Mouse (Mus musculus) lung, embryonic 14.5 days (tissue): ENCODE data around the gene Dock9. TPM values are rescaled to one million over a fixed set of nuclear protein-coding genes. Genes with fewer than 3 reads are reported as not detected.

Source experiments
- ATAC-seq: fragments of 200-750 bp; cut with Nextera tagmentation; 2 replicates; pipeline ENCODE4 v1.8.0; 2017; ENCODE audit warnings: mild to moderate bottlenecking, moderate TSS enrichment, moderate library complexity; ENCODE audit not compliant: insufficient read depth
- DNase-seq: peaks from one replicate; pipeline ENCODE4 v3.0.0-alpha.2; 2015
- H3K27ac ChIP-seq: fragments of 300-500 bp; sonication (generic); 2 replicates; pipeline ENCODE4 v1.5.1; 2014; ENCODE audit warnings: low read depth, mild to moderate bottlenecking, moderate library complexity
- H3K27me3 ChIP-seq: fragments of 300-500 bp; sonication (generic); 2 replicates; pipeline ENCODE4 v1.6.1; 2014; ENCODE audit warnings: low read length, control low read depth; ENCODE audit not compliant: insufficient read depth
- H3K36me3 ChIP-seq: fragments of 300-500 bp; sonication (generic); 2 replicates; pipeline ENCODE4 v1.6.1; 2014; ENCODE audit warnings: control low read depth; ENCODE audit not compliant: insufficient read depth
- H3K4me1 ChIP-seq: fragments of 300-500 bp; sonication (generic); 2 replicates; pipeline ENCODE4 v1.6.1; 2014; ENCODE audit warnings: antibody characterized with exemption, control low read depth; ENCODE audit not compliant: insufficient read depth
- H3K4me2 ChIP-seq: fragments of 300-500 bp; sonication (generic); 2 replicates; pipeline ENCODE4 v1.6.1; 2014; ENCODE audit warnings: mild to moderate bottlenecking
- H3K4me3 ChIP-seq: fragments of 300-500 bp; sonication (generic); 2 replicates; pipeline ENCODE4 v1.5.1; 2014; ENCODE audit warnings: low read depth, low read length
- H3K9ac ChIP-seq: fragments of 300-500 bp; sonication (generic); 2 replicates; pipeline ENCODE4 v1.6.1; 2014
- H3K9me3 ChIP-seq: fragments of 300-500 bp; sonication (generic); 2 replicates; pipeline ENCODE4 v1.6.1; 2016; ENCODE audit warnings: low read depth, low read length, control low read depth
- CTCF ChIP-seq: IDR thresholded peaks from 2 replicates; pipeline ENCODE4 v1.5.1; 2016; ENCODE audit warnings: antibody characterized with exemption, low read depth
- WGBS: fragments of 180-500 bp; shearing (Covaris S2); extraction: QIAGEN DNeasy Blood & Tissue Kit; methylation state at CpG from one replicate; pipeline ENCODE4 v1.1.7; 2014; 5-methylcytosine and 5-hydroxymethylcytosine counted together
- polyA plus RNA-seq: library from polyadenylated mRNA; unstranded; fragments of >200 nt; fragmentation: Nextera tagmentation; extraction: Ambion mirVana; gene quantifications from 2 replicates; pipeline ENCODE4 v1.2.1, GENCODE M21; 2014

The Dock9 gene
- polyA plus RNA-seq, 1 experiment from 2014 or later, result 14.6 TPM

DNA sequence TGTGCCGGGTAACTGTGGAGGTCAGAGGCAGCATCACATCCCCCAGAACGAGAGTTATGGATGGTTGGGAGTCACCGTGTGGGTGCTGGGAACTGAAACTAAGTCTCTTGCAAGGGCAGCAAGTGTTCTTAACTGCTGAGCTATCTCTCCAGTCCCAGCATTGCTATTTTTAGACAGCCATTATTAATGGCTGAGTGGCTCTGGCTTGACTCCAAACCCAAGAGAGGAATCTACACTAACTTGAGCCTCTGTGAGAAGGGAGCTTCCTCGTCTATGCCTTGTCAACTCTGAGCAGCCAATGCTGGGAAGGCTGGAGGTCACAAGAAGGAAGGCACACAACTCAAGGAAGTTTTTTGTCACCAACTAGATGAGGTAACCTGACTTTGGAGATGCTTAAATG, 275.9 kb downstream of the Dock9 start:
- no peak for TF ChIP-seq CTCF
- no peaks in the 10 kb centered on the region for H3K36me3 ChIP-seq
- no peaks in the 10 kb centered on the region for H3K9me3 ChIP-seq
- H3K9ac ChIP-seq, result no peak overlapping the region
- no peak overlapping the region for H3K4me3 ChIP-seq
- H3K27me3 ChIP-seq, result no peaks in the 10 kb centered on the region
- peaks cover 4% of the 10 kb centered on the region; the same call in 1 of the 2 replicates for H3K4me1 ChIP-seq
- ATAC-seq (peak; percentile 65; the same call in 1 of the 2 replicates), DNase-seq (peak; percentile 84)
- H3K4me2 ChIP-seq, result no peak overlapping the region
- 38% methylated on average over 4 of the region's 4 CpGs for WGBS
- H3K27ac ChIP-seq, result no peak overlapping the region

DNA sequence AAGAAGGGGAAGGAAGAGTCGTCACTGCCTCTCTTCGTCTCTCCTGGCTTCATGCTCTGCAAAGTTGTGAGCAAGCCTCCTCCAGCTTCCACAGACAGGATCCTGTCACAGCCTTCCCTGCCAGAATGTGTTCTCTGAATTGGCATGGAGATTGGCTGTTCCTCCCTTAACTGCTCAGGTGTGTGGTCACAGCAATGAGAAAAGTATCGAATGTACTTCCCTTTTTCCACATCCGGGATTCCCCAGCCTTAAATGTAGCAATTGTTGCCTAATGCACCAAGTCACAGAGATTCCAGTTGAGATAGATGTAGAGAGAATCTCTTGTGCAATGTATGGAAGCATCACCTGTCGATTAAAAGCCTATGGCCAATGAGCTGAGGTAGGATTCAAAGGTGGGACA, 280.8 kb downstream of the Dock9 start:
- WGBS, result 77% methylated on average over 5 of the region's 5 CpGs
- no peak for ATAC-seq
- Histone ChIP-seq H3K9me3 (no peaks in the 10 kb centered on the region), H3K4me2 (no peak overlapping the region), H3K4me3 (no peak overlapping the region), H3K36me3 (no peaks in the 10 kb centered on the region), H3K27ac (no peak overlapping the region), H3K9ac (no peak overlapping the region), H3K27me3 (no peaks in the 10 kb centered on the region), H3K4me1 (peaks cover 1% of the 10 kb centered on the region; the same call in 1 of the 2 replicates)
- no peak for TF ChIP-seq CTCF
- DNase-seq, result no peak

DNA sequence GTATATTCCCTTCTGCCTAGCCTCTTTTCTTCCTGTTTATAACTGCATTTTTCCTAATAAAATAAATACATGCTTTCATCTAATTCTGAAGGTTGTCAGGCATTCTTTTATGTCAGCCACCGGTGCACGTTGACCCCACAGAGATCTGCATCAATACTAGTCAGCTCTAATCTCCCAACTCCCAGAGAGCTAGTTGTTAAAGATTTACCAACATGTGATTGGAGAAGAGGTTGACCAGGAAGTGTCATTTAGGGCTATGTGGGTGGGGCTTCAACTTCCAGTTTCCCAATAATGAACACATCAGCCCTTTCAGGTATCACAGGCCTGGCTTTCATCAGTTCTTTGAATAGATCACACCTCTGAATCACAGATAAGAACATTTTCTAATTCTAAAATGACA, 288.7 kb downstream of the Dock9 start:
- H3K27ac ChIP-seq, result no peak overlapping the region
- DNase-seq (no peak), ATAC-seq (no peak)
- no peaks in the 10 kb centered on the region for H3K36me3 ChIP-seq
- no peaks in the 10 kb centered on the region for H3K4me1 ChIP-seq
- no peak for TF ChIP-seq CTCF
- no peak overlapping the region for H3K4me2 ChIP-seq
- 50% methylated on average over 2 of the region's 2 CpGs for WGBS
- H3K27me3 ChIP-seq, result peaks cover 32% of the 10 kb centered on the region
- no peak overlapping the region for H3K9ac ChIP-seq
- H3K4me3 ChIP-seq, result no peak overlapping the region
- H3K9me3 ChIP-seq, result no peaks in the 10 kb centered on the region

DNA sequence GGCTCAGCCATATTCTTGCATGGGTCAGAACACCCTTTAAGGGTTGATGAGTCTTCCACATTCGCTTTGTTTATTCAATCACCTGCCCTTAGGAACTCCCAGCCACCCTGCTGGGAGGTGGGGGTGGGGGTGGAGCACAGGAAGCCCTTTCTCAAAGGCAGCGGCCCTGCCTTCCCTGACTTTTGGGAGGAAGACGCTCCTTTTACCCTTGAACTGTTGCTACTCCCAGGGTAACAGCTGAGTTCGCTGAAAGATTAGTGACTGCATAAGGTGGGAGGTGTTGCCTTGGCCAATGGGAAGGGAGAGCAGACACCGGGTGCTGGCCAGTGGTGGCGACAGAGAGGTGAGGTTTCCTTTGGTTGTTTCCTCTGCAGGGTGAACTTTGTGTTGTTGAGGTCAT, 291.3 kb downstream of the Dock9 start:
- no peaks in the 10 kb centered on the region for H3K9me3 ChIP-seq
- H3K4me3 ChIP-seq, result no peak overlapping the region
- no peaks in the 10 kb centered on the region for H3K36me3 ChIP-seq
- H3K4me1 ChIP-seq, result no peaks in the 10 kb centered on the region
- no peak overlapping the region for H3K27ac ChIP-seq
- 14% methylated on average over 6 of the region's 6 CpGs for whole genome bisulfite sequencing
- H3K4me2 ChIP-seq, result no peak overlapping the region
- ATAC-seq (no peak), DNase-seq (no peak)
- H3K27me3 ChIP-seq, result peaks cover 37% of the 10 kb centered on the region
- no peak for TF ChIP-seq CTCF
- no peak overlapping the region for H3K9ac ChIP-seq

DNA sequence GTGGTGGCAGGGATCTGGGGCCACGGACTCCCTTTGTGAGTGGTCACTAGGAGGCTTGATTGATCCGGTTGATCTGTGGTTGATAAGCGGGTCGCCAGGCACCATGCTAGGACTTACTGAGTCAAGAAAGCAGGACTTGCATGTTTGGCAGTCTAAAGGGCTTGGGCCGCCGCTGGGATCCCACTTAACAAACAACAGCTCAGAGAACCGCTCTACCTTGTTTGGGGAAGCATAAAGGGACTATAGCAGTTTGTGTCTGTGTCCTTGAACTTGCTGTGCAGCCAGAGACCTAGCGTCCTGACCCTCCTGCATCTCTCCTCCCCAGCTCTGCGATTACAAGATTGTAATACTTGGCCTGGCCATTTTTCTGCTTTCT, 292.2 kb downstream of the Dock9 start:
- no peak for DNase-seq
- Histone ChIP-seq H3K27ac (no peak overlapping the region), H3K4me3 (no peak overlapping the region), H3K4me1 (no peaks in the 10 kb centered on the region), H3K27me3 (peaks cover 40% of the 10 kb centered on the region), H3K9me3 (no peaks in the 10 kb centered on the region), H3K36me3 (no peaks in the 10 kb centered on the region), H3K9ac (no peak overlapping the region), H3K4me2 (peak overlapping the region; percentile 53; the same call in 1 of the 2 replicates)
- 26% methylated on average over 9 of the region's 9 CpGs for WGBS
- no peak for TF ChIP-seq CTCF
- no peak for ATAC-seq

DNA sequence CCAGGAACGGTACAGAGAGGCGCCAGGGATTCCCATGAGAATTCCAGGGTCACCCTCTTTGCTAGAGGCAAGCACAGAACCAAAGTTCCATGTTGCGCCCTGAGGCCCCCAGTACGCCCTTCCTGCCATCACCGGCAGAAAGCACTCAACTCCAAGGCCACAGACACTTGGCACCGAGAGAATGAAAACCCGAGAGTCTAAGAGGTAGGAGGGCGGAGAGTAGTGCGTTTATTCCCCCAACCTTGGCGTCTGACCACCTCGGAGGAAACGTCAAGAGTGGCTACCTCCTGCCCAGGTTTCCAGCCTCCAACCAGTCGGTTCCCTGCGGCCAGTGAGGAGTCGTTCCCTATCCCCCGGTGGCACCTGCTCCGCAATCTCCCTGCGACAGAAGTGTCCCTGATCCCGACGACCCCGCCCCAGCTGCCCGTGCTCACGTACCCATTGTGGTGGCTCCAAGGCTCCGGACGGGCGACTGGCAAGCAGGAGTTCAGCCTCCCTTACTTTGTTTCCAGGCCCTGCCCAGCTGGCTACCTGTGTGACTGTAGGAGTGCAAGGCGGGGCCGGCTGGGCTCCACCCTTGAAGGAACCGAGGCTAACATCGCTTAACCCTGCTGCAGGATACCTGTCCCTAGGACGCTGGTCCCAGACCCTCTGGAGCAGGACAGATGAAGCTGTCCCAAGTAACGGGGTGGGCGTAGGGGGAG, 292.7 kb downstream of the Dock9 start, which contains the start of gene Slc15a1:
Gene Slc15a1 (minus strand): TSS at position 472 of the 704 bp plus-strand sequence.
- H3K4me2 ChIP-seq, result peak within 1 kb of the TSS; percentile 53
- H3K9ac ChIP-seq, result peak within 1 kb of the TSS; percentile 9; the same call in 1 of the 2 replicates
- no peaks in the 10 kb centered on the region for H3K36me3 ChIP-seq
- peaks cover 41% of the 10 kb centered on the region for H3K27me3 ChIP-seq
- ATAC-seq (no peak), DNase-seq (no peak)
- no peaks in the 10 kb centered on the region for H3K4me1 ChIP-seq
- 11% methylated on average over 33 of the region's 33 CpGs for WGBS
- no peaks in the 10 kb centered on the region for H3K9me3 ChIP-seq
- peak within 1 kb of the TSS; percentile 18 for H3K4me3 ChIP-seq
- no peak within 1 kb of the TSS for H3K27ac ChIP-seq
- no peak for TF ChIP-seq CTCF

DNA sequence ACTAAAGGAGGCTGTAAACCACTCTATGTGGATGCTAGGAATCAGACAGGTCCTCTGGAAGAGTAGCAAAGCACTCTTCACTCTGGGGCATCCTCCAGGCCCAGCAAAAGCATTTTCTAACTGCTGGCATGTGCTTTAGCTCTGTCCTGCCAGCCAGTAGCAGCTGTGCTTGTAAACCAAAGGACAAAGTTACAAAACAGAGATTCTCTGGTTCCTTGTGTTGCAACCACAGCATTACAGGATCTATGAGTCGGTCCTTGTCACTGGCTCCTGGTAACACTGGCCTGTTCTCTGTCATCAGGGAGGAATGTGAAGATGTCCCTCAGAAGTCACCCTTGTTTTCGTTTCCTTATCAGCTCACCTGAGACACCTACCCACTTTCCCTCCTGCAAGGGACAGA, 297.1 kb downstream of the Dock9 start:
- TF ChIP-seq CTCF, result no peak

More for the DNA sequence above, 297.1 kb downstream of the Dock9 start:
- H3K27ac ChIP-seq, result no peak overlapping the region
- H3K4me3 ChIP-seq, result no peak overlapping the region
- no peak for DNase-seq
- H3K4me2 ChIP-seq, result no peak overlapping the region
- peaks cover 26% of the 10 kb centered on the region for H3K27me3 ChIP-seq
- H3K4me1 ChIP-seq, result no peaks in the 10 kb centered on the region
- H3K9me3 ChIP-seq, result no peaks in the 10 kb centered on the region
- no peak overlapping the region for H3K9ac ChIP-seq
- WGBS, result 52% methylated on average over 2 of the region's 2 CpGs
- no peak for ATAC-seq
- H3K36me3 ChIP-seq, result no peaks in the 10 kb centered on the region
